Mouse (Mus musculus): ENCODE data around the gene Cyb5d1.
A peak's percentile ranks its signal among the peaks of the same experiment; 100 is the strongest.

The Cyb5d1 gene

GRCm38 (mm10) chr11:69415668-69416451 lies 20.4 kb upstream of the Cyb5d1 start:
- DNase-seq (ENCODE audit: low spot score) = peak; percentile 75

GRCm38 (mm10) chr11:69415327-69415667 lies 19.9 kb upstream of the Cyb5d1 start:
- peak; percentile 70 for DNase-seq (ENCODE audit: low spot score)

DNA sequence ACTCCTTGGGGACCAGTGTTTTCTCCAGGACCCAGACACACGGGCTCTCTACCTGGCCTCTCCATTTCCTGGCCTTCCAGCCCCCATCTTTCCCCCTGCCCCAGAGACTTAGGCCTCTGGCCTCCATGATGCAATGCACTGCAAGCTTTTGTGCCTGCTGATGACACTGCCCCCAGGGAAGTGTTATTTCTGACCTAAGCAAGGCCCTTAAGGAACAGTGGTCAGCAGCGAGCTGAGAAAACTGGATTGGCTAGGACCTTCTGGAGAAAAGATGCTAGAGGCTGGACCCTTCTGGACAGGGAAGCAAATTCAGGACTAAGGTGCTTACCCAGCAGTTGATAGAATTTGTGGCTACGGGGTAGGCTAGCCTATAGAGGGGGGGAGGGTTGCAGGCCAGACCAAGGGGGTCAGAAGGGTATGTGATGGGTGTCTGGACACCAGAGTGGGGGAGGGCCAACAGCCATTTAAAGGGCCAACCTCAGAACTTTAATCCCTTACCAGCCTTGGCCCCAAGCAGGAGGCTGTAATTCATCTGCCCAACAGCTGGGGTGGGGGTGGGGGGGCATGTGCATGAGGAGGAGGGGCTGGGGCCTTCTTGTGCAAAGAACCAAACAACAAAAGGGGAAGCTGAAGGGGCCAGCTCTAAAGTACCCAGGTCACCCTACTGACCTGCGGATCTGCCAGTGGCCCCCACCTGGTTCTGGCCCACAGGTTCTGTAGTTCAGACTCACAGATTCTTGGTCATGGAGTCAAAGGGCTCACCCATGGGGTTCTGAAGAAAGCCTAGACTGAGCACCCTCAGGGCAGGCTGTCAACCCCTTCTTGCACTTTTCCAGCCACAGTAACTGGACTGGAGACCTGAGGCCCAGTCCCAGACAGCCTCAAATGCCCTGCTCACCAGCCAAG lies 19.2 kb upstream of the Cyb5d1 start:
- no peak for DNase-seq (ENCODE audit: low spot score)

- DNase-seq (ENCODE audit: low spot score) = no peak
Measured at GRCm38 (mm10) chr11:69413221-69414181, 18.1 kb upstream of the Cyb5d1 start, which contains the start of gene Kdm6b. Gene Kdm6b (minus strand): TSS chr11:69413675.

- no peak for DNase-seq (ENCODE audit: low spot score)
Measured at GRCm38 (mm10) chr11:69412548-69412947, 17.1 kb upstream of the Cyb5d1 start.

DNA sequence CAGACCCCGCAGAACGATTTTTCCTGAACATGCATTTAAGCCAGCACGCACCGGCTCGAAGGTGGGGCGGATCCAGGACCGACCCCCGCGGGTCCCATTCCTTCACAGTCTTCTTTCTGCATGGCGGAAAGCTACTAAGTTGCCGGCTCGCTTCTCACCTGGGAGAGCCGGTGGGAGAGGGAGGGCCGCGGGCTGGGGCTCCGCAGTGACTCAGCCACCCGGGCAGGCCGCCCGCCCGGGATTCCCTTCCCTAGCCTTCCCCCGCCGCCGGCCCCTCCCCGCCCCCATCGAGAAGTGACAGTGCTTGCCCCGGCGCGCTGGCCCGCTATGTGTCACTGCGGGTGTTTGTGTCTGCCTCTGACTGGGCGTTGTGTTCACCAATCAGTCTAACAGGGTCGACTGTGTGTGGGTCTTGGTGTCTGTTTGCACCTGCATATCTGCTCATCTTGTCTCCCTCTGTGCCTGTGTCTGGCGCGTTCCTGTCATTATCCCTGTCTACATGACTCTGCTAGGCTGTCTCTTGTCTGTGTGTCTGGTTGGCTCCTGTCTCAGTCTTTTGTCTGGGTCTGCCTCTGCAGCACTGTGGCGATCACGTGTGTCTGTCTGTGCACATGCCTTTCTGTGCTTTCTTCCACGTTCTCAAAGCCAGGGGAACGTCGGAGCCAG lies 16.2 kb upstream of the Cyb5d1 start:
- peak; percentile 83 for DNase-seq (ENCODE audit: low spot score)

- DNase-seq (ENCODE audit: low spot score) = peak; percentile 99
Measured at GRCm38 (mm10) chr11:69411073-69411535, 15.7 kb upstream of the Cyb5d1 start.

- peak; percentile 76 for DNase-seq (ENCODE audit: low spot score)
Measured at GRCm38 (mm10) chr11:69410310-69411072, 15.1 kb upstream of the Cyb5d1 start.

DNA sequence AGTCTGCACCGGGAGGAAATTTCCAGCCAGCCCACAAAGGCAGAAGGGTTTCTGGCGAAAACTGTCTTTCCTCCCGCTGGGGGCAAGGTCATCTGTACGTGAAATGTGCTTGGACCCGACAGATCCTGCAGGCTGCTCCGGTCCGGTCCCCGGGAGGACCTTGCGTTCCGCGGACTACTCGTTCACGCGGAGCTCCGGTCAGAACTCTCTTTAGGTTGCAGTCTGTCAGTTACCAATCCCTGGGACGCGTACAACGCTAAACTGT lies 14.5 kb upstream of the Cyb5d1 start:
- DNase-seq (ENCODE audit: low spot score) = no peak

- DNase-seq (ENCODE audit: low spot score) = peak; percentile 94
Measured at GRCm38 (mm10) chr11:69409378-69410044, 14.1 kb upstream of the Cyb5d1 start.

DNA sequence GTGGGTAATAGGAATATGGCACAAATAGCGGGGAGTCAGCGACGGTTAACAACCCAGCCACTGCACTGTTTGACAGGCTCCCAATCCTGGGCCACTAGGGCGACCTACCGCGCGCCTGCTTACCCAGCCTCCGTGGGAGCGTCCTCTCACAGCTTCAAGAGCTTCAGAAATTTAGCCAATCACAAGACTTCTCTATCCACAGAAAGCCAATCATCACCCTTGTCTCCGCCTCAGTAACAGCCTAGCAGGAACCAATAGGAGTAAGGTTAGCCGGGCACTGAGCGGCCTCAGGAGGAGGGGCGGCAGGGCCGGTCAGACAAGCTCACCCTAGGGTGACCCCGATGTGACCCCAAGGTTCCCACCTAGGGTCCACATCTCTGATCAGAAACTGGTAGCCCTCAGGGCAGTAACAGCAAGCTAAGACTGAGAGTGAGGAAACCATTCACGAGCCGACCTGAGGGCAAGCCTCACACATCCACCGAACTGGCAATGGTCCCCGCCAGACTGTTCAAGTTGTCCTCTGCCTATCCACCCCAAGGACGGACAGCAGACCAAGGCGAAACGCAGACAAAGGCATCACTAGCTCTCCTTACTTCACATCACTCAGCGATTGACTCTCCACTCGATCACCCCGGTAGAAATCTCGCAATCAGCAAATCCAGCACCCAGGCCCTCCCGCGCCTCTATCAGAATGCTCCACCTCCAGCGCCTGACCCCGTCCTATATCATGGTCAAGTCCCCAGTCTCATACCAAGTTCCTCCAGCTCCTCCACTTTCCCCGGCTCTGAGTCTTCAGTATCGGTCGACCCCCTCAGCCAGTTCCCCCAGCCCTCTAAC lies 13.3 kb upstream of the Cyb5d1 start:
- peak; percentile 73 for DNase-seq (ENCODE audit: low spot score)

DNA sequence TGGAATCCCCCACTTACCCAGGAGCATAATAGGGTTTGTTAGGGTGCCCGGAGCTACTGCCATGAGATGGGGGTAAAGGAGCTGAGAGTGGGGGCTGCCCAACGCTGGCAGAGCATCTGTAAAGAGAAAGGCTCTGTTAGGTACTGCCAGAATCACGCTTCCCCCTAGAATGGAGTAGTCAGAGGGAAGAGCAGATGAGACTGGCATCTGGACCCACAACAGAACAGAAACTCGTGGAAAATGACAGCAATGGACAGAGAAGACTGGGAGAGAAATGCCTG lies 12.2 kb upstream of the Cyb5d1 start:
- DNase-seq (ENCODE audit: low spot score) = no peak

DNA sequence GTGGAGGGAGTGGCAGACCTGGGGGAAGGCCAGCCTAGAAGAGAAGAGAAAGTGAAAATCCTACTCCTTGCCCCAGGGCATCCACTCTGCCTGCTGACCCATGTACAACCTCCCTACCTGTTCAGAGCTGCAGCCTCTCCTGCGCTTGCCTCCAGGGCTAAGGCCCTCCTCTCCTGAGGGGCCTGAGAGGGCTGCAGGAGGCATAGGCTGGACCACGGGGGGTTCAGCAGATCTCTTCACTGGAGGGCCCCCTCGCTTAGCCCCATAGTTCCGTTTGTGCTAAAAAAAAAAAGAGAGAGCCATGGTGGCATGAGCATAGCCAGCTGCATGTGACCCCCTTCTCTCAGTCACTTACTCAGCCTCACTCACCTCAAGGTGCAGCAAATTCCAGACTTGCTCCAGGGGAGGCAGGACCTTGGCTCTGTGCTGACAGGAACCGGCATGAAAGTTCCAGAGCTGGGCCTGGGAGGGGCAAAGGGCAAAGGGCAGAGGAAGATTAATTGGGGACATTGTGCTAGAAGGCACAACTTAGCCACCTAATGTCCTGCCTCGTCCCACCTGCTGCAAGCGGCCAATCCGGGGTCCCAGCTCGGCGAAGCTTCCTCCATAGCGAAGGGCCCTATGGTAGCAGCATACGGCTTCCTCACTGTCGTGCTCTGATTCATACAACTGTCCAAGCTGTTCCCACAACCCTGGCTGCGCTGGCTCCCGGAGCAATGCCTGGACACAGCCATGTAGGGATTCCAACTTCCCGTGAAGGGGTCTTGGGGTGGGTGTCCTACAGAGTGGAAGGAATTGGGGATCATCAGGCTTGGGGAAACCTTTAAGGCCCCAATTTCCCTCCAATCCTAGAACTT lies 11.7 kb upstream of the Cyb5d1 start:
- DNase-seq (ENCODE audit: low spot score) = no peak

GRCm38 (mm10) chr11:69406282-69406681 lies 10.9 kb upstream of the Cyb5d1 start:
- DNase-seq (ENCODE audit: low spot score) = no peak

- DNase-seq (ENCODE audit: low spot score) = no peak
Measured at GRCm38 (mm10) chr11:69405397-69406200, 10.2 kb upstream of the Cyb5d1 start.

- no peak for DNase-seq (ENCODE audit: low spot score)
Measured at GRCm38 (mm10) chr11:69404595-69405396, 9.4 kb upstream of the Cyb5d1 start.

Measured in testis, postnatal 10 days (tissue).